Mouse (Mus musculus): ENCODE measurements around the gene Serpinb6a. TPM values are rescaled to one million over a fixed set of nuclear protein-coding genes. Genes with fewer than 3 reads are reported as not detected.

Serpinb6a gene
- total RNA-seq (2021) = 100 to 1,000 TPM in 1 of 2 experiments, 10 to 100 TPM in 1; 88.4 to 110 TPM

DNA sequence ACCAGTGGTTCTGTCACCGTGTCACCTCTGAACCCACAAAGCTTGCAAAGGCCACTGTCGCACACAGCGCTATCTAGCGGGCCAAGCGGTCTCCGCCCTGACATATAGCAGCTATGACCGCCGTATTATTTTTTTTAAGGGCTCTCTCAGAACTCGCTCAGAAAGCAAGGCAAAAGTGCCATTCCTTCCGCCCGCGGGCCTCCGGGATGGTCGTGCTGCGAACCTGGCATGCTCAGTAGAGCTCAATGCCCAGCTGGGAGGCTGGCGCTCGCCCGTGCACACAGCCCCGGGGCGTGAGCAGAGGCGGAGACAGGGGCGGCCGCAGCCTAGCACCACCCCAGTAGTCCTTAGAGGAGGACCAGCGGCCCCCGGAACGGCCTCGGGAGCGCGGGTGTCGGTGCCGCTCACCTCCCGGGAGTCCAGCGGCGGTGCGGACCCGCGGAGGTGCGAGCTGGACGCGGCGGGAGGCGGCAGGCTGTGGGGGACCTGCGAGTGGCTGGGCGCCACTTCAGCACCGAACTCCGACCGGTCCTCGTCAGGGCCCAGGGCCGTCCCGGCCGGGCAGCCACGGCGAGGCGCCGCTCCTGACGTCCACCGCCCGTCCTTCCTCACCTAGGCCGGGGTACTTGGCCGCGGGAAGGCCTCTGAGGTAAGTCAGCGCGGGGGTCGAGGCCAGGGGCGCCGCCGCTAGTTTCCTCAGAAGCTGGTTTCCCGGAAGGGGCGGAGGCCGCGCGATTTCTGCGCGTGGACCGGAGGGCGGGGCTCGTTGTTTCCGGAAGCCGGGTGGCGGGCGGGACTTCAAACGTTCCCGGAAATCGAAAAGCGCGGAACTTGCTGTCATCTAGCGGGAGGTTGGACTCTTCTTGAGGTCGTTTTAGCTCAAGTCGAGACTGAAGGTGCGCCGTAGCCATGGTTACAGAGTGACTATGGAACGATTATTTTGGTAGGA lies at the start of gene Serpinb6a, which contains the start of gene Ripk1:
Gene Serpinb6a (minus strand): TSS at position 737 of the 949 bp plus-strand sequence.
Gene Ripk1 (plus strand): TSS at position 306 of the 949 bp plus-strand sequence.
- peak; percentile 84 for DNase-seq (ENCODE audit: low spot score)
- intact Hi-C loops (cut with DNase I) = no loop called here

DNA sequence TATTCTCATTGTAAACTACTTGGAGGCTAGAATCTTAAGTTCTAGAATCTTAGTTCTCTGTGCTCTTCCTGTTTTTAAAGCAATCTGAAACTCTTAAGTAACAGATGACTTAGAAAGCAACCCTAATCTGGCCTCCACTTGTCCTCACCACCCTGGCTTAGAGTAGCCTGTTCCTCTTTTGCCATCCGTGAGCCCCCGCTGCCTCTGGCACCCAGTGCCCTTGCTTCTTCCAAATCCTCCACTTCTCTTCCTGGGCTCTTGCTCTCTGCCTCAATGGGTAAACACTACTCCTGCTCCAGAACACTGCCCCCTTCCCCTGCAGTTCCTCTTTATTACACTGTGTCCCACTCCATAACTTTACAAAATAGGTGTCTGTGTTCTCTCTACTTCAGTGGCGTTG lies 49.1 kb upstream of the Serpinb6a start:
- DNase-seq (ENCODE audit: low spot score) = no peak
- intact Hi-C loops (cut with DNase I) = no loop called here

DNA sequence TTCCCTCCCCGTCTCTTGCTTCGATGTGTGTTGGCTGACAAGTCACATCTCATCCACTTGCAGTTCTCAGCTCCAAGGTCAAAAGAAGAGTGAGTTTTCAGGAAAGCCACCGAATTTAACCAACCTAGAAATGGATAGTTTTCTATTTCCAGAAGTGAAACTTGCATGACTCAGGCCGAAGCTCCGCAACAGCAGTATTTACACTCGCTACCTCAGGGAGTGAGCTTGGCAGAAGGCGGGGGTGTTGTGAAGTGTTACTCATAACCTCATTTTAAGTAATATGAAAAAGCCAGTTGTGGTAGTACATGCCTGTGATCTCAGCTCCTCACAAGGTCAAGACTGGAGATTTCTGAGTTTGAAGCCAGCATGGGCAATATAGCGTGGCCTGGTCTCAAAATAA lies 47.9 kb upstream of the Serpinb6a start:
- intact Hi-C loops (cut with DNase I) = no loop called here
- no peak for DNase-seq (ENCODE audit: low spot score)

DNA sequence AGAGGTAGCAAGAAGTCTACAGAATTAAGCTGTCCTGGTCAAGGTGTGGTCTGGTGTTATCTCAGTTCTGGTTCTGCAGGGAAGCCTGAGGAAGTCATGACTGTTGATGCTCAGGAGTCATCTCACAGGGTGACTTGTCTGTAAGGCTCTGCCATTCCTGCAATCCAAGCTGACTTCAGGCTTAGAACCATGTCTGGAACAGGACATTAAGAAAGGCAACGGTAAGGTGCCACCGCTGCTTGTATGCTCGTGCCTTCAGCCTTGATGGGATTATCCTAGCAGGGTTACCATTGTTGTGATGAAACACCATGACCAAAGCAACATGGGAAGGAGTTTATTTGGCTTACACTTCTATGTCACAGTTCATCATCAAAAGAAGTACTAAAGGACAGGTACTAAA lies 44.9 kb upstream of the Serpinb6a start:
- intact Hi-C loops (cut with DNase I) = loop anchor here (2.0 to 10.0 kb wide), 3 partner anchors 29 to 595 kb away; partner anchors contain the start of gene Slc22a23
- DNase-seq (ENCODE audit: low spot score) = no peak

DNA sequence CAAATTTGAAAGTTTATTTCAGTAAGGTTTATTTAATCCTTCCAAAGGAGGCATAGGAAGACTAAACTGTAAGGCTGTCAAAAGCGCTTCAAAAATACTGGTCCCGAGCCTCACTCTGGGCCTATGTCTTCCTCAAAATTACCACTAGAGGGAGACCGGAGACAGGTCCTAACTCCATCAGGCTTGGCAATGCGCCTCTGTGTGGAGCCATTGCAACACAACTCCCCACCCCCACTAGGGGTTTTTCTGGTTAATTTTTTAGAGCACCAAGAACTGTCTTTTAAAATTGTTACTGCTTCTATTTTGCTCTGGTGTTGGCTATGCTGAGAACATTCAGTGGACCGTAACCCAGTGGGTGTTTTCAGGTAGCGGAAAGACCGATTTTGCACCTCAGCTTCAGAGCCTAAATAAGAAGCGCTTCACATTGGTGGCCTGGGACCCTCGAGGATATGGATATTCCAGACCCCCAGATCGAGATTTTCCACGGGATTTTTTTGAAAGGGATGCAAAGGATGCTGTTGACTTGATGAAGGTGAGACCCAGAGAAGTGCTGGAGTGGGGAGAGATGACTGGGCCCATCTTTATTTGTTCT lies 43.9 kb upstream of the Serpinb6a start:
- intact Hi-C loops (cut with DNase I) = loop anchor here (1.0 to 10.0 kb wide), 4 partner anchors 30 to 596 kb away; partner anchors contain the start of gene Slc22a23
- DNase-seq (ENCODE audit: low spot score) = peak; percentile 58

DNA sequence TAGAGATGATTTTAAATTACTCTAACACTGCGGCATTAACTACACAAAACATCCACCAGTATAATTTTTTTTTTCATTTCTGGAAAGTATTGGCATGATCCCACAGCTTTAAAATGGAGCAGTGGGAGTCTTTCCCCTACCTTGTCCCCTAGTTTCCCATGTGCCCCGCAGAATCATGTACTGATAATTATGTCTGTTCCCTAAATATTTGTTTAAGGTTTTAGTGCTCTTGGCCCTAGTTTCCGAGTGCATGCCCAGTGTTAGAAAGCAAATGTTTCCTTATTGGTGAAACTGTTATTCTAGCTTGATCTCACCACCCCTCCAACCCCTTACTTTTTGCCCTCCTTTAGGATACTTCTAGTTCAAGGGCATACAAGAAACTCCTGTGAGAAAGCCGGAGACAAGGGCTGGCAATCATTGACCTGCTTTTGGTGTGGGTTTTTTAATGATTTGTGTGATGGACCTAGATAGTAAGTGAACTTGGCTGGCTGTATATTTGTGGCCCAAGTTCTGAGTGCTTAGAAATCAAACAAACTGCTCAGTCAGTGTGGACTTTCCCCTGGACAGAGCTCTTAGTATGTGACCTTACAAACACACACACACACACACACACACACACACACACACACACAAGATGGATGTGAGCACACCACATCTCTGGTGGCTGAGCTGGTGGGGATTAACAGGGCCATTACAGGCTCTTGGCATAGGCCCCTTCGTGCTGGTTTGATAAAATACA lies 43.1 kb upstream of the Serpinb6a start:
- no peak for DNase-seq (ENCODE audit: low spot score)
- intact Hi-C loops (cut with DNase I) = loop anchor here (1.0 to 10.0 kb wide), 4 partner anchors 31 to 597 kb away; partner anchors contain the start of gene Slc22a23

DNA sequence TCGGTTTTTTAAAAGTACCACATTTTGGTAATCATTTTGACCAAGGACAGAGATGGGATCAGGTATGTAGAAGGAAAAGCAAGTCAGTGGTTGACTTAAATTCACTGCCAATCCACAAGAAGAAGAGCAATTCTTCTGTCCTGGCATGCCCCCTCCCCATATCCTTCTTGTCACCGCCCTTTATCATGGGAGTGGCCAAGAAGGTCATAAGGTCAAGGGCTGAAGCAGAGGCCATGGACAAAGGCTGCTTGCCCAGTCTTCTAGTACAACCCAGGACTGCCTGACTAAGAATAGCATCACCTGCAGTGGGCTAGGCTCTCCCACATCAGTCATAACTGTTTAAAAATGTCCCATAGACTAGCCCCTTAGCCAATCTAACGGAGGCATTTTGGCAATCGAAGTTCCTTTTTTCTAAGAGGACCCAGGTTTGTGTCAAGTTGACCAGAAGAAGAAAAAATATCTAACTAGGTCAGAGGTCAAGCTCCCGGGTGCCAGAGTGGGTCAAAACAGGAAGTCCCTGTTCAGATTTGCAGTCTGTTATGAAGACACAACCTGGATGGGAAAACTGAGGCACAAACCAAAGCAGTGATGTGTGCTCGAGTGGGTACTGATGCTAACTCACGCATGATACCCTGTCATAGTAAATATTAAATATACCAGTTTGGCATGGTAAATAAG lies 41.3 kb upstream of the Serpinb6a start:
- intact Hi-C loops (cut with DNase I) = loop anchor here (10.0 kb wide), 1 partner anchor 301 kb away; the partner anchor contains the start of gene Slc22a23
- no peak for DNase-seq (ENCODE audit: low spot score)

DNA sequence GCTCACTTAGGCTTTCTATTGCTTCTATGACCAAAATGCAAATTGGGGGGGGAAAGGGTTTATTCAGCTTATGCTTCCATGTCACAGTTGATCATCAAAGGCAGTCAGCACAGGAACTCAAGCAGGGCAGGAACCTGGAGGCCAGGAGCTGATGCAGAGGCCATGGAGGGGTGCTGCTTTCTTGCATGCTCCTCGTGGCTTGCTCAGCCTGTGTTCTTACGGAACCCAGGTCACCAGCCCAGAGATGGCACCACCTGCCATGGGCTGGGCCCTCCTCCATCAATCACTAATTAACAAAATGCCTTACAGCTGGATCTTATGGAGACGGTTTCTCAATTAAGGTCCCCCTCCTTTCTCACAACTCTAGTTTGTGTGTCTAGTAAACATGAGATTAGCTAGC lies 37.5 kb upstream of the Serpinb6a start:
- DNase-seq (ENCODE audit: low spot score) = no peak
- intact Hi-C loops (cut with DNase I) = loop anchor here (10.0 kb wide), 1 partner anchor 305 kb away; the partner anchor contains the start of gene Slc22a23

DNA sequence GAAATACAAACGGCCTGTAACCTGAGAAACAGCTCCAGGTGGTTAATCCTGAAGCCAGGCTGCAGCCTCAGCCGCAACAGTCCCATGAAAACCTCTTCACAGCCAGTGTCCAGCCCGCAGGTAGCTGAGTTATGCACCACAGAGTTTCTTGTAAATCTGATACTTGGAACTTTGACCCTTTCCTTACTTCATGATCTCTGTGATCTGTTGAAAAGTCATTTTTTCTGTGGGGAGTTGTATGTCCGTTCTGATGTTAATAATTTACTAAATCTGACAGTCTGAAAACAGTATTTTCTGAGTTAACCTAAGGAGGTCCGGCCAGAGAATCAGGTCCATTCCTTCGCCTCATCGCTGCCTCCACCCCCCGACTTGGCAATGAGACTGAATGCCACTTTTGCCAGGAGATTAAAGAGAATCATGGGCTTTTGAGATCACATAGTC lies 36.3 kb upstream of the Serpinb6a start:
- DNase-seq (ENCODE audit: low spot score) = no peak
- intact Hi-C loops (cut with DNase I) = no loop called here

DNA sequence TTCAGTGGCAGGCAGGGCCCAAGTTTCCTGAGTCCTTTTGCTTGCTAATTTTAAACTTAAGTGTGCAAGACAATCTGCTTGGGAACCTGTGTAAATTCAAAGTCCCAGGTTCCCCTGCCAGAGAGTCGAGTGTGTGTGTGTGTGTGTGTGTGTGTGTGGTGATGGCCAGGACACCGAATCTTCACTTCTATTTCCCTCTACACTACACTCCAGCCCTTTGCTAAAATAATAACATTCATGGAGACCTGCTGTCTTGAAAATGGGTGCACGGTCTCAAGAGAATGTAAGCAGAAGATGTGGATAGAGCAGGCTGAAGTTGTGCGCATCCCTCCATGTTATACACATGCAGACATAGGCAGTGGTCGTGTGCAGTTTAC lies 35.5 kb upstream of the Serpinb6a start:
- intact Hi-C loops (cut with DNase I) = no loop called here
- no peak for DNase-seq (ENCODE audit: low spot score)

DNA sequence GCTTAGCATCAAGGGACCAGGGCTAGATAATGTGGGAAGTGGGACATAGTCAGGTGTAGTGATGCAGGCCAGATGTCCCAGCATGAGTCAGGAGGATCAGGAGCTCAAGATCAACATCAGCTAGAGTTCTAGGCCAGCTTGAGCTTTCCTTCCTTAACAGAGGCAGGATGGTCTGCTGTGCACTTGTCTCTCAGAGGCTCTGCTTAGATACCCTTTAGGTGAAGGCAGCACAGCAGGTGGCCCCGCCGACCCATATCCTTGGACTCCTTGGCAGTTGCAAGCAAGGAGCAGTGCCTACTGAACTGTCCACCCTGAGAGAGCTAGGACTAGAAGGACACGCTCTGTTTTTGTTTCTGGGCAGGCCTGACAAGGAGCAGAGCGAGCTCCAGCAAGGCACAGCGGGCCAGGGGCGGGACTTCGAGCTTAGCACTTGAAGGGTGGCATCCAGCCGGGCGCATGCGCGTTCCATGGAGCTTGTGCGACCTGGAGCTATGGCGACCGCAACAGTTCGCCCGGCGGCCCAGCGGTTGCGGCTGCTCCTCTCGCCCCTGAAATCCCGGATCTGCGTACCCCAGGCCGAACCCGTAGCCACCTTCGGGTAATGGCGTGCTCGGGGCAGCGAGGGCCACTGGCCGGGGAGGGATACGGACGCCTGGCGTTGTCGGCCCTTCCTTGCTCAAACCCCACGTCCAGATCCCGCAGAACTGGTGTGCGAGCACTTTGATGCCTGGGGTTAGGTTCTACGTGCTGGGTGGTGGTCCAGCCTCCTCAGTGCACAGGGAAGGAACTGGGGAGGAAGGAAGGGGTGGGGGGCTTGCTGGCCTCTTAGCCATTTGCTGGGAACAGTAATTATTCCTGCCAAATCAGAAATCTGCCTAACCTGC lies 34.8 kb upstream of the Serpinb6a start, which contains the start of gene Bphl:
Gene Bphl (plus strand): TSS at position 426 of the 884 bp plus-strand sequence.
- peak; percentile 84 for DNase-seq (ENCODE audit: low spot score)
- intact Hi-C loops (cut with DNase I) = no loop called here

DNA sequence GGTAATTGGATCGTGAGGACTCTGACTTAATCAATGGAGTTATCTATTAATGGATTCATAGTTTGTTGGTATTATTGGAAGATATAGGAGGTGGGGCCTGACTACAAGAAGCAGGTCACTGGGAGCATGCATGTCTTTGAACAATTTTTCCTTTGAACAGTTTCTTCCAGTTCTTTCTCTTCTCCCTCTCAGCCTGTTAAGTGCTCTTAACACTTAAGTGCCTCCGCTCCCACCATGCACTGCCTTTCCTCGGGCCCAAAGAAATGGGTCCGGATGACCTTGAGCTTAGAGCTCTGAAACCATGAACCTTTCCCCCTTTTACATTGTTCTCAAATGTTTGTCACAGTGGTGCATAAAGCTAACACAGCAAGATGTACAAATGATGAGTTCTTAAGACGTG lies 34.1 kb upstream of the Serpinb6a start:
- intact Hi-C loops (cut with DNase I) = no loop called here
- DNase-seq (ENCODE audit: low spot score) = no peak

DNA sequence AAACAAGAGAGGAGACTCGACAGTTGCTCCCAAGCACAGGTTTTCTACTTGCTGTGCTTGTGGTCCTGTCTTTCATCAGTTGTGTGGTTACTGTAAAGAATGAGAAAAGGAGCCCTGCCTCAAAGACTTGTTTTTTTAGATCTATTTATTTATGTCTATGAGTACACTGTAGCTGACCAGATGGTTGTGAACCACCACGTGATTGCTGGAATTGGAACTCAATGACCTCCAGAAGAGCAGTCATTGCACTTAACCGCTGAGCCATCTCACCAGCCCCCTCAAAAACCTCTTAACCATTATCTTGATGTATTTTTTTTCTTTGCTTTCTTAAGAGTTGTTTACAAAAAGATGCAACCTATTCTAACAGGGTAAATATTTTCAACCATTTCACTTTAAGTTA lies 32.8 kb upstream of the Serpinb6a start:
- no peak for DNase-seq (ENCODE audit: low spot score)
- intact Hi-C loops (cut with DNase I) = no loop called here

DNA sequence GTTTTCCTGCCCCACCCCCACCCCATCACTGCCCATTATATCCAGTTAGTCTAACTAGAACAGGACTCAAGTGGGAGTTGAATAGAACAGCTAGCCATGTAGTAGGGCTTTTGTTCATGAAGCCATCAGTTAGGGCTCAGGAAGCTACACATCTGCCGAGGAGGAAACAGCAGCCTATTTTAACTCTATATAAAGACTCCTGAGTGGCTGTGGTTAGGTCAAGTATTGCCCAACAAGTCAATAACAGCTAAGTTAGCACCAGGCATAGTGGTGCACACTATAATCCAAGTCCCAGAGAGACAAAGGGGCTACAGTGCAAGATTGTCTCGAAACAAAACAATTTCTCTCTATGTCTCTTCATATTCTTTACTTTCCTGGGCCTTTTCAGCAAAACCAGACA lies 29.4 kb upstream of the Serpinb6a start:
- intact Hi-C loops (cut with DNase I) = no loop called here
- no peak for DNase-seq (ENCODE audit: low spot score)

DNA sequence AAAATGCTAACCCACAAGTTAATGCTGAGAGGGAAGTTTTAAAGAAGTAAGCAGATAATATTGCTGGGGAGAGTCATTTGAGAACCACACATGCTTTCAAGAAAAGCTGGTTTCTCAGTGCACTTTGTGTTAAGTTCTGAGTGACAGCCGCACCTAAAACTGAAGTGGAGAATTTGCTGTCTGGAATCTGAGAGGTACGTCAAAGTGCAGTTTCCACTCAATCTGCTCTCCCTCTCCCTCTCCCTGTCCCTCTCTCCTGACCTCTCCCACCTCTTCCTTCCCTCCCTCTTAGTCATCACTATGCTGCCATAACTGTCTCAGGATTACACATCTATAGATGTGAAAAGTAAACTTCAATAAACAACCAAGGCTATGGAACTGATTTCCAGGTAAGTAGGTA lies 19.4 kb upstream of the Serpinb6a start:
- intact Hi-C loops (cut with DNase I) = no loop called here
- no peak for DNase-seq (ENCODE audit: low spot score)

DNA sequence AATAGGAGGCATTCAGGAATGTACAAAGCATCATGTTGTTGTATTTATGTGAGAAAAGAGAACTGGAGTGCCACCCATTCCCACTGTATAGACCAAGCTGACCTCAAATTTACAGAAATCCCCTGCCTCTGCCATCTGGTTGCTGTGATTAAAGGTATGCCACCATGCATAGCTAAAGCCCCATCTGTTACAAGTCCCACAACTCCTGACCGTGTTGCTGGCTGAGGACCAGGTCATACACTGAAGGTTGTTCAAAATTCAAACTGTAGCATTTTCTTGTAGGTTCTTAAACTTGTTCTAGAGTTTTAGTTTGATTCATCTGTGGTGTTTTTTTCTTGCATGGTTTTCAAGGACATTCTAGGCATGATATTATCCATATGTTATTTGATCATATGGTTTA lies 15.9 kb upstream of the Serpinb6a start:
- intact Hi-C loops (cut with DNase I) = no loop called here
- no peak for DNase-seq (ENCODE audit: low spot score)

DNA sequence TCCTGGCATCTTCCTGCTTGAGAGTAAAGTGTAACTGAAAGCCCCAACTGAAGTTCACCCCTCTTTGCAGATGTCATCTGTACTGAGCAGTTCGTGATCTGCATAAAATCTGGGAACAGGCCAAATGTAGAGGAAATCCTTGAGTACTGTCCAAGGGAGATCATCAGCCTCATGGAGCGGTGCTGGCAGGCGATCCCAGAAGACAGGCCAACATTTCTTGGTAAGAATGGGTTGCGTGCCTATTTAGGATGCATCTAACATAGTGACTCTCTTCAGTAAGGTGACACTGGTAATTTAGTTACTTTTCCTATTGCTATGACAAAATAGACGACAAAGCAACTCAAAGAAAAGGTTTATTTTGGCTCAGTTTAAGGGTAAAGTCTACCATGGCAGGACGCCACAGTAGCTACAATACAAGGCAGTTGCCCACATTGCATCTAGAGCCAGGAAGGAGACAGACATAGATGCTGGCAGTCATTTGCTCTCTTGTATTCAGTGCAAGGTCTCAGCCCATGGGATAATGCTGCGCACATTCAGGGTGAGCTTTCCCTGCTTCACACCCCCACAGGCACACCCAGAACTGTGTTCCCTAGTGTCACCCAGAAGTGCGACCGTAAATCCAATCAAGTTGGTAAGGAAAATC lies 14.5 kb upstream of the Serpinb6a start:
- intact Hi-C loops (cut with DNase I) = no loop called here
- no peak for DNase-seq (ENCODE audit: low spot score)

DNA sequence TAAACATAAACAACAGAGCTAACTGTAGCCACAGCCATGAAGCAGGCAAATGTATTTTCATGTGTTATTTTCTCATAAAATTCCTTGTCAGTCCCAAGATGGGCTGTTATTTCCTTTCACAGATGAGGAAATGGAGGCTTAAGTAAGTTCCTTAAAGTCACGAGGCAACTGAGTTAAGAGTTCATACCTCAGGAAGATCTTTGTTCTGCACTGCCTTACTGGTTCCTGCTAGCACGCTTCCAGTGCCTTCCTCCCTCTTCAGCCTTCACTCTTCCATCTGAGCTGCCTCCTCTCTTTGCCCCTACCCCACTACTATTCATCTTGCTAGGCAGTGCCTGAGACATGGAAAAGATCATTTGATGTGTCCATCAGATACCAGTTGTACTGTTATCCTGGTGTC lies 4.6 kb upstream of the Serpinb6a start:
- intact Hi-C loops (cut with DNase I) = no loop called here

More for the DNA sequence above, 4.6 kb upstream of the Serpinb6a start:
- peak; percentile 2 for DNase-seq (ENCODE audit: low spot score)
